Mouse (Mus musculus): ENCODE data around the gene A030005K14Rik. TPM values are rescaled to one million over a fixed set of nuclear protein-coding genes. Genes with fewer than 3 reads are reported as not detected.

Gene A030005K14Rik
- polyA plus RNA-seq (2014; fragmentation: Illumina TruSeq; extraction: RNeasy Lipid Tissue Mini Kit (QIAGEN cat#74804); ENCODE audit: low read depth, low replicate concordance) = not detected

GRCm38 (mm10) chr1:83059278-83059677, at the start of gene A030005K14Rik:
TSS of gene A030005K14Rik (minus strand) at chr1:83059378.

GRCm38 (mm10) chr1:83060643-83061042, 1.5 kb upstream of the A030005K14Rik start, which contains the start of gene Krtap28-13:
TSS of gene Krtap28-13 (plus strand) at chr1:83060930.

GRCm38 (mm10) chr1:83044882-83045427, 14.2 kb downstream of the A030005K14Rik start, which contains the start of gene Gm47969:
TSS of gene Gm47969 (plus strand) at chr1:83044932.

GRCm38 (mm10) chr1:83042380-83042779, 16.8 kb downstream of the A030005K14Rik start, which contains the start of gene Krtap28-10:
TSS of gene Krtap28-10 (minus strand) at chr1:83042480.

GRCm38 (mm10) chr1:83038109-83038672, 21.0 kb downstream of the A030005K14Rik start, which contains the start of gene Slc19a3:
TSS of gene Slc19a3 (minus strand) at chr1:83038448.

Other genes starting within 250 kb of the A030005K14Rik start
- gene Agfg1, start 219.9 kb downstream of the A030005K14Rik start, polyA plus RNA-seq (2014; fragmentation: Illumina TruSeq; extraction: RNeasy Lipid Tissue Mini Kit (QIAGEN cat#74804); ENCODE audit: low read depth, low replicate concordance) = 18.7 TPM
- not detected for gene A030005L19Rik, start 146.1 kb downstream of the A030005K14Rik start, polyA plus RNA-seq (2014; fragmentation: Illumina TruSeq; extraction: RNeasy Lipid Tissue Mini Kit (QIAGEN cat#74804); ENCODE audit: low read depth, low replicate concordance)
- not detected for gene A030014E15Rik, start 134.5 kb downstream of the A030005K14Rik start, polyA plus RNA-seq (2014; fragmentation: Illumina TruSeq; extraction: RNeasy Lipid Tissue Mini Kit (QIAGEN cat#74804); ENCODE audit: low read depth, low replicate concordance)
- gene Gm6217, start 128.0 kb downstream of the A030005K14Rik start, polyA plus RNA-seq (2014; fragmentation: Illumina TruSeq; extraction: RNeasy Lipid Tissue Mini Kit (QIAGEN cat#74804); ENCODE audit: low read depth, low replicate concordance) = not detected
- gene A030003K21Rik, start 116.0 kb downstream of the A030005K14Rik start, polyA plus RNA-seq (2014; fragmentation: Illumina TruSeq; extraction: RNeasy Lipid Tissue Mini Kit (QIAGEN cat#74804); ENCODE audit: low read depth, low replicate concordance) = not detected
- gene Gm7544, start 103.4 kb downstream of the A030005K14Rik start, polyA plus RNA-seq (2014; fragmentation: Illumina TruSeq; extraction: RNeasy Lipid Tissue Mini Kit (QIAGEN cat#74804); ENCODE audit: low read depth, low replicate concordance) = not detected
- not detected for gene Gm47955, start 99.1 kb downstream of the A030005K14Rik start, polyA plus RNA-seq (2014; fragmentation: Illumina TruSeq; extraction: RNeasy Lipid Tissue Mini Kit (QIAGEN cat#74804); ENCODE audit: low read depth, low replicate concordance)
- not detected for gene Gm47959, start 58.8 kb downstream of the A030005K14Rik start, polyA plus RNA-seq (2014; fragmentation: Illumina TruSeq; extraction: RNeasy Lipid Tissue Mini Kit (QIAGEN cat#74804); ENCODE audit: low read depth, low replicate concordance)
- not detected for gene Slc19a3, start 20.9 kb downstream of the A030005K14Rik start, polyA plus RNA-seq (2014; fragmentation: Illumina TruSeq; extraction: RNeasy Lipid Tissue Mini Kit (QIAGEN cat#74804); ENCODE audit: low read depth, low replicate concordance)
- not detected for gene Krtap28-10, start 16.9 kb downstream of the A030005K14Rik start, polyA plus RNA-seq (2014; fragmentation: Illumina TruSeq; extraction: RNeasy Lipid Tissue Mini Kit (QIAGEN cat#74804); ENCODE audit: low read depth, low replicate concordance)
- gene Gm47969, start 14.4 kb downstream of the A030005K14Rik start, polyA plus RNA-seq (2014; fragmentation: Illumina TruSeq; extraction: RNeasy Lipid Tissue Mini Kit (QIAGEN cat#74804); ENCODE audit: low read depth, low replicate concordance) = not detected
- gene Krtap28-13, start 1.6 kb upstream of the A030005K14Rik start, polyA plus RNA-seq (2014; fragmentation: Illumina TruSeq; extraction: RNeasy Lipid Tissue Mini Kit (QIAGEN cat#74804); ENCODE audit: low read depth, low replicate concordance) = not detected
- not detected for gene Ccl20, start 57.4 kb upstream of the A030005K14Rik start, polyA plus RNA-seq (2014; fragmentation: Illumina TruSeq; extraction: RNeasy Lipid Tissue Mini Kit (QIAGEN cat#74804); ENCODE audit: low read depth, low replicate concordance)
- gene Daw1, start 100.4 kb upstream of the A030005K14Rik start, polyA plus RNA-seq (2014; fragmentation: Illumina TruSeq; extraction: RNeasy Lipid Tissue Mini Kit (QIAGEN cat#74804); ENCODE audit: low read depth, low replicate concordance) = not detected

Data from liver, adult 10 weeks (tissue).